Mouse (Mus musculus) frontal cortex, postnatal 25 days (tissue): ENCODE measurements around the gene Ppip5k1.

Source experiments
- DNase-seq, 2 experiments: peaks; one replicate each; pipeline ENCODE4 v3.0.0; 2022; ENCODE audit warnings: low spot score in 2 of 2

The Ppip5k1 gene

DNA sequence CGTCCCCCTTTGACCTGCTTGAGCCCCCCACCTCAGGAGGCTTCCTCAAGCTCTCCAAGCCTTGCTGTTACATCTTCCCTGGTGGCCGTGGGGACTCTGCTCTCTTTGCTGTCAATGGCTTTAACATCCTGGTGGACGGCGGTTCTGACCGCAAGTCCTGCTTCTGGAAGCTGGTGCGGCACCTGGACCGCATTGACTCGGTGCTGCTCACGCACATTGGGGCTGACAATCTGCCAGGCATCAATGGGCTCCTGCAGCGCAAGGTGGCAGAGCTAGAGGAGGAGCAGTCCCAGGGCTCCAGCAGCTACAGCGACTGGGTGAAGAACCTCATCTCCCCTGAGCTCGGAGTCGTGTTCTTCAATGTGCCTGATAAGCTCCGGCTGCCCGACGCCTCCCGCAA, 55.7 kb downstream of the Ppip5k1 start:
- no peak for DNase-seq

DNA sequence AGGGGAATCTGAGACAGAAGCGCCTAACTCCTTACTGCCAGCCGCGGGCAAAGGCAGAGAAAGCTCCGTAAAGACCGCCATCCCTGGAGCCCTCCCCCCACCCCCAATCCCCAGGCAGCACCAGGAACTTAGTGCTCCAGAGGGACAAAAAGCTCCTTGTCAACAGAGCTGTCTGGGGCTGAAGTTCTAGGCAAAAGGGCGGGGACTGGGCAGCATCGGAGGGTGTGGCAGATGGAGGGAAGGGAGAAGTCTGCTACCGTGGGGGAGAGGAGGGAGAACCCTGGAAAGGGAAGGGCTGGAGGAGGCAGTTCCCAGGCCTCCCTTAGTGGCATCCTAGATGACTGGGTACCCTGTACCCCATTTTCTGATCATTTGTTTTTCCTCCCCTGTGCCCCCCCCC, 57.1 kb downstream of the Ppip5k1 start:
- DNase-seq: no peak

DNA sequence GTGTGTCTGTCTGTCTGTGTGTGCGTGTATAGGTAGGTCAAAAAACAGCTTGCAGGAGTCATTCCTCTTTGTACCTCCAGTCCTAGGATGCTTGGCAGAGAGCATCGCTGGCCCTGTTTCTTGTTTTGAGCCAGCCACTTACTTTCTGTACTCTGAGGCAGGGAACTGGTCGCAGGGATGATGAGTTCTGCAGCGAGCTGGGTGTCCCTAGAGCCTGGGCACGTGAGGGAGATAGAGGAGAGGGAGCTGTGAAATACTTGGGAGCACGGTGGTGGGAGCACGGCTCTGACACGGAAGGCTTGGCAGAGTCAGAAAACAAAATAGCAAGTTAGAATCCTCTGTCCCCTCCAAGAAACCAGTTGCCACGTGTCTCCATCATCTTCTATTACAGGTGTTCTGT, 57.5 kb downstream of the Ppip5k1 start:
- DNase-seq: no peak

DNA sequence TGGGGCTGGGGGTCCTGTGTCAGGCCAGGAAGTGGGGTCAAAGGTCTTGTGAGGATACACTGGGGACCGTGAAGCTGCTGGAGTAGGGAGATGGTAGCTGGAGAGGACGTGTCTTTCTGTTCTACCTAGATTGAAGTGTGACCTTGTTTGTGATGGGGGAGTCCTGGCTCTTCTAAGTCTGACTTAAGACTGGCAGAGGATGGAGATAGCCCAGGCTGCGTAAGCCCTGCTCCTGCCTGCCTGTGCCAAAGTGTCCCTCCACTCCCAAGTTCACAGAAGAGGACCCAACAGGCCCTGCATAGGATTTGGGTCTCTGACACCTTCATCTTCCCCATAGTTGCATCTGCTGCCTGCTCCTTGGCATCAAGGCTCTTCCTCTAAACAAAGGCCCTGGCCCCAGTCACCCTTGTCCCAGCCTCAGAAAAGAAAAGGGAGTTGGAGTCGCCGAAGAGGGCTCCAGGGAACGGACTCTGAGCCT, 58.4 kb downstream of the Ppip5k1 start:
- DNase-seq: no peak

DNA sequence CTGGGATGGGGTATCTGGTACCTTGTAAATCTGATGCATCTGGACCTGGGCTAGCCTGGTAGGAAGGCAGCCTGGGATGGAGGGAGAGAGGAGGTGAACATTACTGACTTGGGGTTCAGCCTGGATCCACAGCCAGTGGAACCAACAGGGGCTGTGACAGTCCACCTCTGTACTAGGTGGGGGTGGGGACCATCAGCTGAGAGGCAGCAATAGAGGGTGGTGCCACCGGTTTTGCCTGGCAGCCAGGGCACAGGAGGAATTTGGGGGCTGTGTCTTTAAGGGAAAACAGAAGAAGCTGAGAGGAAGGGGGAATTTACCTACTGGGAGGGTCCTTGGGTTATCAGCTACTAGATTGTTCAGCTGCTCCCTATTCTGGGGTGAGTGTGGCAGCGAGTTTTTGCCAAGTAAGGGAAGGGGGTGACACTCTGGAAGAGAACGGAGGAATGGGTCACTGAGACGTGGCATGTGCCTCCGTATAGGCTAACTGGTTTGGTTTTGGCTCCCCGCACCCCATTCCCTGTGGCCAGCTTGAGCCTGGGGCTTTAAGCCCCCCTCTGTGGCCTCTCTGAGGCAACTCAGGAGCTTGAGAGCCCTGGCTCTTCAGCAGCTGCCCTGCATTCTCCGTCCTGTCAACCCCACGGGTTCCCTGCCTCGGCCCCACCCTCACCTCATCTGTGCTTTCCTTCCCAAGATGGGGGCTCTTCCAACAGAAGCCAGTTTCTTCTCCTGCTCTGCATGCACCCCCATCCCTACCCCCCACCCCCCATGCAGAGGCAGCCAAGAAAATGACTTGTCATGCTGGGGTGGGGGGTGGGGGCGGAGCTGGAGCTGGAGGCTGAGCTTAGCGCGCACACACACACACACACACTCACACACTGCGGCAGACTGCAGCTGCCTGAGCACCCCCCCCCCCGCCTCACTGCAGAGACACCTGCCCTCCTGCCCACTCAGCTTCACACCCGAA, 59.3 kb downstream of the Ppip5k1 start:
- DNase-seq: no peak

DNA sequence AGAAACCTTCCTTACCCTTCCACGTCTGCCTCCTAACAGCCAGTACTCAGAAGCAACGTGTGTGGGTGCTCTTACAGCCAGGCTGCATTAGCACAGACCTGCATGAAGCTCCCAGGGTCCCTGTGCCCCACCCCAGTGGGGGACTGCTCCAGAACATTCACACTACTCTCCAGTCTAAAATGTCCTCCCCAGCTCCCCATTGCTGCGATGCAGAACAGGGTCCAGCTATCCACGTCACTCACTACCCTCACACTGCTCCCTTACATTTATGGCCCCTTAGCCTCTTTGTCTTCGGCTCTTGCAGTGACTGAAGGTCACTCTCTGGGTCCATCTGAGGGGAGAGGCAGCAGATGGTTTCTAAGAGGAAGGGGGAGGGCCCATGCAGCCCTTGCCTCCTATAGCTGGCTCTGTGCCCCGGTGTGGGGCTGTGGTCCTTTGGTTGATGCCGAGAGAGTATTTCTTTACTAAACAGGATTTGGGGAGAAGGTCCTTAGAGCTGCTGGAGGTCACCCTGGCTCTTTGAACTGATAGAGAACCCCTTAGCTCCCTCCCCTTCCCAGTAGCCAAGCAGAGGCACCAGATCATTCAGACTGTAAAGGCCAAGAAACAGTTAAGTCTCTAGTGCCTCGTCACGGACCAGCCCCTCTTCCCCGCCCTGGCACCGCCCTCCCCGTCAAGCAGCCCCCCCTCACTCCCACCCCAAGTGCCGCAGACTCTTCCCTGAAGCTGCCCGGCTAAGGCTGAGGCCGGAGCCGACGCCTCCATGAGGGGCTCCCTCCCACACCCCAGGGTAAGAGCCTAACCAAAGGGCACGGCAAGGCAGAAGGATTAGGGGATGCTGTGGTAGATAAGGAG, 60.2 kb downstream of the Ppip5k1 start:
- DNase-seq: no peak

DNA sequence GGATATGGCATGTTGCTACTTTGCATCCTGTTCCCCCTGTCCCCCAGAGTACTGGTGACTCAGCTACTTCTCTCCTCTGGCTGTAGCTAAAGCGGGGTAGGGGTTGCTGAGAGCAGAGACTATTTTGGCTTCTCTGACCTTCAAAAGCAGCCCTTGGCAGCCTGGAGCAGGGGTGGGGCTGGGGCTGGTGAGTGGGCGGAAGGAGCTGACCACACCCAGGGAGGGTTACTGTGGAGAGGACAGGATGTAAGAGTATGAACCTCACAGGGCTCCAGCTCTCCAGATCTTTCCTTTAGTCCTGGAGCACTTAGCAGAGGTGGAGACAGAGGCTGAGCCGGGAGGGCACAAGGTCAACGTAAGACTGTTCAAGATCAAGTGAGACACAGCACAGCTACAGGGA, 61.0 kb downstream of the Ppip5k1 start:
- DNase-seq: no peak

DNA sequence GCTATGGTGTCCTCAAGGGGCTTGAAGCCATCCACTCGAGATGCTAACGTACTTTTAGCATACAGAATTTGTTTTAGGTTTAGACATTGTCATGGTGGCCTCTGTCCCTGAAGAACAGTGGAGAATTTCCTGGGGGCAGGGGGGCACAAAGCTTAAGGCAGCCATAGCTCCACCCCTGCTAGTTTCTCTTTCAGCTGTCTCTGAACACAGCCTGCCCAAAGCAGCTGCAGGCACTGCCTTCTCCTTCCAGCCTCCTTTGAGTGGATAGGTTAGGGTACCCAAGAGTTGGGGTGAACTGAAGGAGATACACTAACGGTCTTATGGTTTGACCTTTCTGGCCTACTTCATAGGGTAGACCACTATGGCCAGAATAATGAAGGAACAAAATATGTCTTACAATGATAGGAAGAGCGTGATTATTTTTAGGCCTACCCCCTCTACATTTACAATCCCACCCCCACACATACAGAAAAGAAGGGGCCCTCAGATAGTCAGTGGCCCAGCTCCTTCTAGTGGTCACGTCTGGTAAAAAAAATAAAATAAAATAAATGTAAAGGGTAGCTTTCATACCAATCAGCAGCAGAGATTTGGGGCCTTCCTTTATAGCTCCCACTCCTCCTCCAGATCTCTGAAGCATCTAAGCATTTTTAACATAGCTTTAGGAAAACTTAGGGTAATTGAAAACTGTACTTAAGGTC, 62.7 kb downstream of the Ppip5k1 start:
- no peak for DNase-seq

DNA sequence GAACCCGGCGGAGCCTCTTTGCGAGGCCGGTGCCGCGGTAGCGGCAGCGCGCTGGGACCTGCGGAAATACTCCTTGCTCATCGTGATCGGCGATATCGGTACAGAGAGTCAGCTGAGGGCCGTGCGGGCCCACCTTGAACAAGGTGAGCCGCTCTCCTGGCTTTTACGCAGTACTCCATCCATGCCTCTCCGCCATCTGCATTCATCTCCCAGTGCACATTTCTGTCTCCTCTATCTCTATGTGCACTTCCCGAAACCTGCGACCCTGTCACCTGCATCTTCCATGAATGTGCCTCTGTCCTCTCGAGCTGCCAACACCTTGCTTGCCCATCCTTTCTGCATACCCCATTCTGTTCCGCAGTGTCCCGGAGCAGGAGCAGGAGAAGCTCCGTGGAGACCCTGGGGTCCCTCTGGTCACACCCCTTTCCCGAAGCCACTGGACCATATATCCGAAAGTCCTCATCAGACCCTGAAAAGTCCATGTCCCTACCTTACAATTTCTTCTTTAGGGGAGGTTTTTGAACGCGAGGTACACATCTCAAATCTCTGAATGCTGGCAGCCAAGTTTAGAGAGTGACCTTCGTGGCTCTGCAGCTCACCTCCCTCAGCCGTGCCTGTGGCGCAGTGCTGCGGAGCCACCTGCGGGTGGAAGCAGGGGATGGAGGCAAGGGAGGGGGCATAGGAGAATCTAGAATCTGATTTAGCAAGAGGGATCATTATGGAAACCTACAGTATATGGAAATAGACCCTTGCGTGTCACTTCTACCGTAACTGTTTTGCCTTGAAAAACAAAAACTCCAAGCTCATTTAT, 65.3 kb downstream of the Ppip5k1 start:
- no peak for DNase-seq

DNA sequence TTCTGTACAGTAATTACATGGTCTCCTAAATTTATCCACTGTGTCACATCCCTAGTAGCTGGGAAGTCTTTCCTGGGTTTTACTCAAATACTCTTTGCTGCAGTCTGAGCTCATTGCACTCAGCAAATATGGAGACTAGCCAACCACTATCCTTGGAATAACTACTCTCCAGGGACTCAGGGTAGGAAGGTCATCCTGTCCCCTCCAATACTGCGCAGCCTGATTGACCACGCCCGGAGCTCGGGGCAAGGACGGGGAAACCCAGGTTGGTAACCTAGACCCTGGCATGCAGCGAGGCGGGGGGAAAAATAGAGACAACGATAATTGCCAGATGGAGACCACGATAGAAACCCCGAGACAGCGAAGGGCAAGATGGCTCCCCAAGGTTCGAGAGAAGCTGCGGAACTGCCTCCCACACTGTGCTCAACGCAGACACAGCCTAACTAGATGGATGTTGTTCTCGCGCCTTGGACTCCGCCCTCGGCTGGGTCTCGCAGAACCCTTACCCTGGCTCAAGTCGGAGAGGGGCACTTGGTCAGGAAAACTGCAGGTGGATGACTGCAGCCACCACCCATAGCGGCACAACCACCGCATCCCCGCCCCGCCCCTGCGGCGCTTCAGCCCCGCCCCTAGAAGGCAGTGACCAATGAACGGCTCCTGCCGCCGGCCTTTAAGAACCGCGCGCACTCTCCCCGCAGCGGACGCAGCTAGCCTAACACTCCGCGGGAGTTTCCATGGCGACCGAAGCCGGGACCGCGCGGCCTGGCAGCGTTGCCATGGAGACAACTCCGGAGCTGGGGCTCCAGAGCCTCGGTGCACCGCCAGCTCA, 66.1 kb downstream of the Ppip5k1 start, which contains the start of gene Map1a:
Gene Map1a (plus strand): TSS at position 700 of the 829 bp plus-strand sequence.
- peak; percentile 92 to 95 for DNase-seq

DNA sequence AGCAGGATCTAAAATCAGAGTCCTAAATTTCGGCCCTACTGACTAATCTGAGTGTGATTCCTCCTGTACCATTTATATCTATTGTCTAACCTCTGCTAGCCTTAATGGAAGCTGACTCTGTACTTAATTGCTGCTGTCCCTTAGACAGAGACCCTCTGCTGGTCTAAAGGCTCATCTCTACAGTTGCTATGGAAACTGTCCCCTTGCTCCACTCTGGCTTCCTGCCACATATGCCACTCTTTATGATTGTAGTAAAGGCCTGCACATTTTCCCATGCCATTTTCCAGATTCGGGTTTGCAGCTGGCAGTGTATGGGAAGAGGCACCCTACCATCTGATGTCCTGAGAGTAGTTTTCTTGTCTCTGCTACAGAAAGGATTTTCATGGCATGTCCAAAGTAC, 67.3 kb downstream of the Ppip5k1 start:
- no peak for DNase-seq

DNA sequence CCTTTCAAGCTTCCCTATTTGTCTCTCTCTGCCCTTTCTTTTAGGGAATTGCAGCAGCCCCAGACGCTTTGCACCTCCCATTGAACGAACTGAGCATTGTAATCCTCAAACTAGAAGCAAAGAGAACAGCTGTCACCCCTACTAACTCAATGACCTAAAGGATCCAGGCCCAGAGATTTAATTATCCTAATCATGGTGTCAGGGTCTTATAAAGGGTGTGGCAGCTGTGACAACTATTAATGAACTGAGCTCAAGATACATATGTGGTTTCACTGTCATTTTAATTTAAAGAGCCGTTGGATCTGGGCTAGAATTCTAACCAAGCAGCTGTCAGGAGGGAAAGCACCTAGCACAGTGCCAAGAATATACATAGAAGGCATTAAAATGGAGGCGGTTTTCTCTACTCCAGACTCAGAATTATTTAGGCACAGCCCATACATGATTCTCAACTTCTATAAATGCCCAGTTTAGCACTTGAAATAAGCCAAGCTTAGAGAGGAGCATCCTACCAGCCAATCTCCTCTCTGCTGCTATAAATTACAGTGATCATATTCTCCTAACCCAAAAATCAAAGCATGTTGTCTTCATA, 83.2 kb downstream of the Ppip5k1 start:
- DNase-seq: no peak

DNA sequence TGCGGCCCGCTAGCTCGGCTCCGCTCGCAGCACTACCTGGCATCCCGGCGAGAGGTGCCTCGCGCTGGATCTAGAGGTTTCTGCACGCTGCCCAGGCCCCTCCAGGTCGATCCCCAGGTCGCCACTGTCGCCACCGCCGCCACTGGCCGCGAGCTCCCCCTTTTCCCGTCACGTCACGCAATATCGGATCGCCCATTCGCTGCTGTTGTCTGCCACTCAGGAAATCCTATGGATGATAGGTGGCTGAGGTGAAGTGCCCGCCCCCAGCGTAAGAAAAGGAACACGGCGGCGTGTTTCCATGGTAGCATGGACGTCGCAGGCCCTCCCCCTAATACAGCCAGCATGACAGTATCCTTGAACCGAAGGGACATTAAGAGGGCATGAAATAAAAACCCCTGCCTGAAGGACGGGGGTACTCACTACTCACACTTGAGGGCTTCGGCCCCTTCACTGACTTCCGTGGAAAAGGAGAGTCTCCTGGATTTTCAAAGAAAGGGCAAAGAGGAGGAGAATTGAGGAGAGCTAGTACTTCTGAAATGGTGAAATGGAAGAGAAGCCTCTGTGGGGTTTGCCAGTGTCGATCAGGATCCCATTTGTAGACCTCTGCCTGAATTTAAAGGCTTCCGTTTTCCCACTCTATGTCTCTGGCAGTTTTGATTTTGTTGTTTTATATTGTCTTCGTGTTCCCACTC, 83.8 kb downstream of the Ppip5k1 start, which contains the start of gene Trp53bp1:
Gene Trp53bp1 (minus strand): TSS at position 172 of the 692 bp plus-strand sequence.
- peak; percentile 87 to 93 for DNase-seq

DNA sequence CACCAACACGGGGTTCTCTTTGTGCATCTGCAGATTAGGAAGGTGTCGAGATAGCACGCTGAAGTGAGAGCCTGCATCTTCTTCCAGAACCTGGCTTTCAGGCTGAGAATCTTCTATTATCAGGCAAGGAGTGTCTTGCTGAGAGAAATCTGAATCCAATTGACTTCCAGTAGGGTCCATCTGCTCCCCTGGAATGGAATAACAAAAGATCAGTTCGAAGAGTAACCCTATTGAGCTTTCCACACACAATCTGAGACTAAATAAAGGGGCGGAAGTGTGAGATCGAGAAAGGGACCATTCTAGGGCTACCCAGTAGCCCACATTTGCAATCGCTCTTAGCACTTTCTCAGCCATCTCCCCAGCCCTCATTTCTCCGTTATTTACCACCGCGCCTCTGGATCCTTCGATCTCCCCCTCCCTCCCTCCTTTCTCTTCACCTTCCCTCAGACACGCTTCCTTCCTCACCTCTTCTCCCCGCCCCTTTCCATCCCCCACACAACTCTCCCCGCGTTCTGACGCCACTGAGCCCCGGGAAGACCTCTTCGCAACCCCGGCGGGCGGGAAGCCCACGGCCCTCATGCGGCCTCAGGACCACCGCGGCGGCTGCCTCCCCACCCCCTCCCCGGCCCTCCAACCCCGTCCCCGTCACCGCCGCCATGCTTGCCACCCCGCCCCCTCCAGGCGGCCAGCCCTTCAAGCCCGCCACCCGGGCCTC, 84.5 kb downstream of the Ppip5k1 start:
- no peak for DNase-seq

DNA sequence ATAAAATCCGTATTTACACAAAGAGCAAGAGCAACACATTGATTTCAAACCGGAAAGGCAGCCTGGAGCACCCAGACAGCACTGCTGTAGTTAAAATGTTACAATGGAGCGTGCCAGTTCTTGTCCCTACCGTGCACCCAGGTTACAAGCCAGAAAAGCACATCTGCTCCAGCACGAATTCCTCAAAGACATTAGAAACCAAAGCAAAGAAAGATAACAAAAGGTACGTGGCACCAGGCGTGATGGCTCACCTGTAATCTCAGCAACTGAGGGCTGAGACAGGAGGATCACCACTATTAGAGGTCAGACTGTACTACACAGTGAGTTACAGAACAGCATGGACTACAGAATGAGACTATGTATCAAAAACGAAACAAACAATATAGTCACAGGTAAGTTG, 86.8 kb downstream of the Ppip5k1 start:
- no peak for DNase-seq
